20 mouse cellular contexts compared by ENCODE assay signal in genomic region chr1:19565755-19566154, GRCm38 (mm10).
"Had no signal": no experiment of that assay in that cellular context is flagged by ENCODE, and none has a peak within 500 bp of the region (broad histone marks: within the 10 kb centered on the region; RNA-seq: fewer than 3 reads in every experiment).

No protein-coding gene starts in this region.

- DNase-seq: kidney, adult 2 months; kidney, postnatal 25 days; layer of hippocampus, postnatal 36 days; liver; lung, adult 2 months; retina, postnatal 1 day; right cerebral cortex, postnatal 25 days; thymus, adult 2 months; thymus, postnatal 14 days; thymus, postnatal 4 days had no signal

- H3K4me3 ChIP-seq: limb, embryonic 10.5 days; limb, embryonic 13.5 days; liver, embryonic 12.5 days; liver, embryonic 15.5 days; myocyte; neural tube, embryonic 13.5 days had no signal

- H3K4me1 ChIP-seq: liver, embryonic 12.5 days; liver, embryonic 15.5 days; neural tube, embryonic 13.5 days had no signal

- H3K9me3 ChIP-seq: limb, embryonic 10.5 days; liver, embryonic 12.5 days; liver, embryonic 15.5 days; neural tube, embryonic 13.5 days had no signal

- H3K9ac ChIP-seq: limb, embryonic 13.5 days; liver, embryonic 12.5 days; liver, embryonic 15.5 days; neural tube, embryonic 13.5 days had no signal

- H3K36me3 ChIP-seq: limb, embryonic 10.5 days; limb, embryonic 13.5 days; liver, embryonic 12.5 days; liver, embryonic 15.5 days; neural tube, embryonic 13.5 days had no signal

- ATAC-seq: intestine, postnatal 0 days; liver, embryonic 12.5 days had no signal

- H3K27me3 ChIP-seq: limb, embryonic 13.5 days; liver, embryonic 12.5 days; liver, embryonic 15.5 days; neural tube, embryonic 13.5 days had no signal

- H3K27ac ChIP-seq: kidney, postnatal 0 days; limb, embryonic 10.5 days; limb, embryonic 13.5 days; liver, embryonic 12.5 days; liver, embryonic 15.5 days; macrophage; neural tube, embryonic 13.5 days; stomach, postnatal 0 days had no signal

- H3K4me2 ChIP-seq: limb, embryonic 13.5 days; liver, embryonic 12.5 days; liver, embryonic 15.5 days; neural tube, embryonic 13.5 days had no signal
